Mouse (Mus musculus) heart, adult 18-20 months (tissue): ENCODE results near the gene Kif11. TPM values are rescaled to one million over a fixed set of nuclear protein-coding genes. Genes with fewer than 3 reads are reported as not detected.

Experiments
- DNase-seq, 2 experiments: peaks; one replicate each; pipeline ENCODE4 v3.0.0; 2021 to 2022; ENCODE audit warnings: mixed read lengths in 1 of 2
- long read RNA-seq, 2 experiments: library from polyadenylated mRNA; stranded (forward); transcript quantifications; one replicate each; pipeline ENCODE4 v2.0.0; 2021
- total RNA-seq, 2 experiments: library from RNA; stranded (reverse); gene quantifications; 2 replicates each; pipeline ENCODE4 v1.2.3; 2021

The Kif11 gene
- under 1 TPM; 0.40 to 0.49 TPM for total RNA-seq
- long read RNA-seq, experiment 1: 0 reads
- long read RNA-seq, experiment 2: 0 reads

DNA sequence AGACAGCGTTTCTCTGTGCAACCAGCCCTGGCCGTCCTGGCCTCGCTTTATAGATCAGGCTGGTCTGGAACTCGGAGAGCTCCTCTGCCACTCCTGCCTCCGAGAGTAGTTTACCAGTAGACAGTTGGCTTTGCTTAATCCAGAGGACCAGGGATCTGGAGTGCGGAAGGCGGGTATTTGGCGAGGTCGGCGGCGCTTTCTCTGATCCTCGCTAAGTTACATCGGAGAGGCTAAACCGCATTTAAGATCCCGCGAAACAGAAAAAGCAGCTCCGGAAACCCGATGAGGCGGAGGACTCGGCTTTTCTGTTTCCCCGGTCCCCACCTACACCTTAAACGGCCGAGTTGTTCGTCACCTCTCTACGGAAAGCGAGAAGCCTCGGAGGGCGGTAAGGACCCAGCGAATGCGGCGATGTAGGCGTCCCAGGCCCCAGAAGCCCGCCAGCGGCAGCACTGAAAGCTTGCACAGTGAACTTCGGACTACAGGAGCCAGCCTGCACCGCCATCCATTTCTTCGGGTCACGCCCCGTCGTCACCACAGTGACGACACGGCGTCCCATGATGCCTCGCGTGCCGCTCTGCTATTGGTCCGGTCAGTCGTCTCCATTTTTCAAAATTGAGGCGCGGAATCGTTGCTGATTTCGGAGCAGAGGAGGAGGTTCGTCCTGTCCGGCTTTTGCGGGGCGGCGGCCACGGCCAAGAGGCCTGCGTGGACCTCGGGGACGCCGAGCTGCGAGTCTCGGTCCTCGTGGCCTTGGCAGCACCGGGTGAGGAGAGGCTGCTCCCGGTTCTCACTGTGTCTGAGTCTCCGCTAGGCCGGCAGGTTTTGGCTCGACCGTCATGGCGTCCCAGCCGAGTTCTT lies at the start of gene Kif11:
TSS of gene Kif11 (plus strand) at position 649 of the 861 bp plus-strand sequence.
- peak; percentile 98 for DNase-seq

DNA sequence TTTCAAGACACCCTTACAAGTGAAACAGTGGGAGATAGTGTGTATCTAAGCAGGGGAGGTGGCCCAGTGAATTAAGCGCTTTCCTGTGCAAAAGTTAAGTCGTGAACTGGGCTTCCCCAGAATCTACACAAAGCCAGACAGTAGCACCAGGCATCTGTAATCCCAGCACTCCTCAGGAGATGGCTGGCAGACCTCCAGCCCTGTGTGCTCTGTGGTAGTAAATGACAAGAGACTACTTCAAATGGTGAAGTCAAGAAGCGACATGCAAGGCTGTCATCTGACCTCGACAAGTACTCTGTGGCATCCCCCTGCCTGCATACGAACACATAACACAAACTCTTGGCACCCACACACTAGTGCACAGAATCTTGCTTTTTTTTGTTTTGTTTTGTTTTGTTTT lies 49.0 kb upstream of the Kif11 start:
- DNase-seq: no peak

DNA sequence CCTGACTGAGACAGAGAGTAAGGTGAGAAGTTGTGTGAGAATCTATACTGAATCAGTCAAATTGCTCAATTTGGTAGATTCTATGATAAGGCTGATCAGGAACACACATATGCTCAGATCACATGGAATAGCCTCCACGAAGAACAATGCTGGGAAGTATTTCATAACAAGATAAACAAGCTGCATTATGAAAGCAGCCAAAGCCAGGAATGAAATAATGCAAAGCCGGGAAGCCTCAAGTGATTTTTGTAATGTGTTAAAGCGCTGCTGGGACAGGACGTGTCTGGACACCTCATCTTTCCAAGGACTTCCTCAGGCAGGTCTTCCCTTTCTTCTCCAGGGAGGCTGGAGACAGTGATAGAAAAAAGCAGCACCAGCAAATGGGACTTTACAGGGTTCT lies 43.5 kb upstream of the Kif11 start:
- DNase-seq: no peak

DNA sequence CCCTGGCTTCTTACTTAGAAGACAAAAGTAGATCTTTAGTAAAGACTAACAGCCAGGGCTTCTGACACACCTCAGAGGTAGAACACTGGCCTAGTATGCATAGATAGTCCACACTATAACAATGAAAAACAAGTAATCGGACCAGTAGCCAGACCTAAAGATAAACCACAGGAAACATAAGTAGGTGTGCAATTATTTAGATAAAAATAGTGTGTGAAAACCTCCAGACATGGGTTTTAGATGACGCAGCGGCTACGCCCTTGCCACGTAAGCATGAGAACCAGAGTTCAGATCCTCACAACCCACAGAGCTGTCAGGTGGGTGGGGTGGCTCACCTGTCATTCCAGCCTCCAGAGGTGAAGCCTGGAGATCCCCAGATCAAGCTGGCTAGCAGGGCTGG lies 42.8 kb upstream of the Kif11 start:
- DNase-seq: no peak

DNA sequence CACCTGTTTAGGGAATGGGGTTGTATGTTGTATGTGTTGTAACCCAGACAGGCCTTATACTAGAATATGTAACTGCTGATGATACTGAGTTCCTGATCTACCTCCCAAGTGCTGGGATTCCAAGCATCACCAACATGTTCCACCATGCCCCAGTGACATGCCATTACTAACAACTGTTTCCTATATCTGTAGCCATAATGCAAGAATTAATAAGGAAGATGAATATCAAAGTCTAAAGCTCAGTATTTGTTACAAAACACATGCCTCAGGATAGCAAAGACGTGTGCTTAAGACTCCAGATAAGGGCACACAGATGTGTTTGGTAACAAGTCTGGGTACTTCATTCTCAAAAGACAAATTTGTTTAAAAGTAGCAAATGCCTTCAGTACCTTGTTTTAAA lies 40.8 kb upstream of the Kif11 start:
- no peak for DNase-seq

DNA sequence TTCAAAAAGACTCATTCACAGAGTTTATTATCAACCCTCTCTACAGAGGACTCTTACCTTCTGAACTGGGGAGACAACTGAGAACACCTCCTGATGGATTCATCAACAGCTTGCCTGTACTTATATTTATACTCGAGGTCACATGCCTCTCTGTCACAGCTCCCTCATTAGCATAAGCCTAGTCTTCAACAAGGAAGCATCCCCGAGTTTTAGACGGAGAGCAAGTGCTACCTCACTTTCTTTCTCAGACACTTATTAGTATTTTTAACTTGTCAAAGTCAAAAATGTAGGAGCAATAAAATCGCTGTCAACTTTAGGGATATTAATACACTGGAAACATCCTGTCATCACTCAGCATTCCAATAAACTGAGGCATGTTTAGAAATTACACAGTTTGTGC lies 38.5 kb upstream of the Kif11 start, which contains the start of gene Ide:
TSS of gene Ide (minus strand) at position 101 of the 400 bp plus-strand sequence.
- DNase-seq: no peak

DNA sequence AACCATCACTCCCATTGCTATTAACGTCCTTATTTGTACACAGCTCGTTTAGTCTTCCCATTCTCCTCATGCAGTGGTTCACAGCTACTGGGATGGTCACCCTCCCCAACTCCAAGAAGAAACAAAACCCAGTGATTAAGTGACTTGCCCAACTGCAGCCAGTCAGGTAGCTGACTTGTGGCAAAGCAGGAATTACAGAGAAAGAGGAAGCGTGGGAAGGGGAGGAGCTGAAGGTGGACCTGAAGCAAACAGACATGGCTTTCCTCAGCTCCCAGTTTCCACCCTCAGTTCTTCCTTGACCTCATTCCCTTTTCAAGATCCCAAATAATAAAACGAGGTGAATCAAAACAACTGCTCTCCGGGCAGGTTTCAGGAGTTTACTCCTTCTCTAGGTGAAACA lies 35.7 kb upstream of the Kif11 start:
- DNase-seq: no peak

DNA sequence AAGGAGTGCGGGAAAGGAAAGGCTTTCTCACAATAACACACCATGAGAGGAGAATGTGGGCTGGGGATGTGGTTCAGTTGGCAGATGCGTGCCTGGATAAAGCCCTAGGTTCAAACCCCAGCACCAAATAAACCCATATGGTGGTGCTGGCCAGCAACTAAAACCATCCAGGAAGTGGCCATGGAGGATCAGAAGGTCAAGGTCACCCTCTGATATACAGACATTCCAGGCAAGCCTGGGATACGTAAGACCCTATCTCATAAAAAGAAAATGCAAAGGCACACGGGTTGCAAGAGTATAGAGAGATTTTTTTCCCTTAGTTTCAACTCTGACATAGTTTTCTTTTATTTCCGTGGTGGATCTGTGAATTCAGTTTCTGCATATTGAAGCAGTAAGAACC lies 35.3 kb upstream of the Kif11 start:
- DNase-seq: no peak

DNA sequence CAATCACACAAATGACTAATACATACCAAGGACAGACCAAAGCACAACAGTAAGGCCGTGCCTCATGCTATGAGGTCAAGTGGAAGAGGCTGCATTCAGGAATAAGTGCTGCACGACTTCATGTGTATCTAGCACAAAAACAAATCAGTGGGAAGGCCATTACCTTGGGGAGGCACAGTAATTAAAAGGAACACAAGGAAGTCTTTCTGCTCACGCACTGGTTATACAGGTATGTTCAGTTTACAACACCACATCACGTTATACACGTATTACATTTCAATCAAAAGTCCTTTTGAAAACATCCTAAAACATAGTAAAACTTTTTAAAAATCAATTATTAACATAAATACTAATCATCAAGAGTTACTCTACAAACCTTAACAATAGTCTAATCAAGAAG lies 32.3 kb upstream of the Kif11 start:
- no peak for DNase-seq

DNA sequence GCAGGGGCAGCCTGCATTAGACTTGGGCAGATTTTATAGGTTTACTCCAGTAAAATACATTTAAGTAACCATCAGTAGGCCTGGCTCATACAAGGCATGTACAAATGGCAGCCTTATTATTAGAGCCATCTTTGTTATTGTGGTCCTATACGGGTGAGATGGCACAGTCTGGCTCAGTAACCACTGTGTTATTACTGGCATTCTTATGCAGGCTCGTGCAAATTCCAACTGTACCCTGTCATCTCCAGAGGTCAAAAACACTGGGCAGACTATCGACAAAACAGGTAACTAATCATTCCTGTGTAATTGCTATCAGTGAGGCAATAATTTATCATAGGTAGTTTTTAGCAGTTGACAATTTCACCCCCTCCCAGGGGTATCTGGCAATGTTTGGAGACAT lies 29.9 kb upstream of the Kif11 start:
- no peak for DNase-seq

DNA sequence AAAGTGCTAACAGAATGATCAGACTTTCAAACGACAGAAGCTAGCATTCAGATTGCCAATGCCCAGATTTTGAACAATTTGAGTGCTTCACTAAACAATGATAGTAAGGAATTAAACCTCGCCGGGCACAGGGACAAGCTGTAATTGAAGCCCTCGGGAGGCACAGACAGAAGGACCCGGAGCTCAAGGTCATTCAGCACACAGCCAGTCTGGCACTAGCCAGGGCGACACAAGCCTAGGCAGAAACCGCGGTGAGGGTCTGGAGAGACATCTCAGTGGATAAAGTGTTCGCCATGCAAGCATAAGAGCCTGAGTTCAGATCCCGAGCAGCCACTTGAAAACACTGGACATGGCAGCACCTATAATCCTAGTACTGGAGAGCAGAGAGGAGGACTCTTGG lies 27.9 kb upstream of the Kif11 start:
- DNase-seq: peak; percentile 30 to 38

DNA sequence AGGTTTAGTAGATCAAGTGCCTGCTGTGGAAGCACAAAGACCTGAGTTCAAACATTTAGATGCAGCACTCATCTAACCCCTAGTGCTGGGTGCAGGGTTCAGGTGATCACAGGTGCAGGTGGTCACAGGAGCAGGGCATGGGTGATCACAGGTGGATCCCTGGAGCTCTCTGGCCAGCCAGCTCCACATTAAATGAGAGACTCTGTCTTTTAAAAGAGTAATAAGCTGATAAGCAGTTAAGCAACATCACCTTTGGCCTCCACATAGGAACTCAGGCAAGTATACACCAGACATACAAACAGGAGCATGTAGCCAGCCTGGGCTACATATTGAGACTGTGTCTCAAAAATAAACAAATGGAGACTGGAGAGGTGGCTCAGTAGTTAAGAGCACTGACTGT lies 27.3 kb upstream of the Kif11 start:
- DNase-seq: no peak

DNA sequence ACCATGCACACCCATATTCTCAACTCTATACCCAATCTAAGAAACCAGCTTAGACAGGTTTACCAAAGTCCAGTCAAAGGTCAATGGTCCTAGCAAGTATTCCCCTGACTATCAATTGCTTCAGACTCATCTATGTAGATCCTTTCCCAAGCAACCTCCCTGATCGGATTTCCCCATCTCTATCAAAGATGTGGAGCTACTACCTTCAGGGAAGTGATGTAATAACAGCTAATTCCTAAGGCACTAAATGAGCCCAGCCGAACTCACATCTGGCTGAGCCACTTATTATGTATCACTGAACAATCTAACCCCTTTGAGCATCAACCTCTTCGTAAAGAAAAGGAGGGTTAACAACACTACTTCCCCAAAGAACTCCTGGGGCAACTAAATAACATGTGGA lies 23.4 kb upstream of the Kif11 start:
- no peak for DNase-seq

DNA sequence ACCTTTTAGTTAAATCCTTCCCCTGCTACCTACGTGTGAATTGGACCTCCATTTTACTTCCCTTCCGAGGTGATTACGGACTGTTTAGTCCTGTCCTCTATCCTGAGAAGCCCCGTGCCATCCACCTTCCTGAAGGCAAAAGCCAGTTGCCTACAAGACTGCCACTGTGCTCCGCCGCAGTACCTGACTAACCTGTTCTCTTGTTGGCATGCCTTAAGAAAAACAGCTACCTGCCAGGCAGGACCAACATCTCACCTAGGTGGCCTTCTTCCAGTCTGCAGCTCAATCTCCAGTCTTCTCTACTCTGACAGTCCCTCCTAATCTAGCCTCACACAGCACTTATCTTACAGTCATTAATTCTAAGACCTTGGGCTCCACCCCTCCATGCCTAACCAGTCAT lies 22.9 kb upstream of the Kif11 start:
- DNase-seq: no peak

DNA sequence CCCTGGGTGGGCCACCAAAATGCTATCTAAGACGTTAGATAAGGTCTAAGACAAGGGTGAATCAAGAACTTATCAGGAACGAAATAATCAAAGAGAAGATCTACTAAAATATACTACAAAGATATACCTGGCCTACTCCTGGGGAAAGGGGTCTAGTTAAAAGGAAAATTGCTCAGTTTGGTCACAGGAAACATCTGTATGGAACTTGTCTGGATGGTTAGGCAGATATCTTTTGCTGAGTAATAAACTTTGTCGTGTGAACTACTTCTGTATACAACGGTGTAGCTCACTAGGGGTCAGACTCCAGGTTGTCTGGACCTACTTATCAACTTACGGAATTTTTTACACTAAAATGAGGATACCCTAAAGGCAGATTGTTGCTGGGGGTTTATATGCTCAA lies 16.2 kb upstream of the Kif11 start:
- no peak for DNase-seq

DNA sequence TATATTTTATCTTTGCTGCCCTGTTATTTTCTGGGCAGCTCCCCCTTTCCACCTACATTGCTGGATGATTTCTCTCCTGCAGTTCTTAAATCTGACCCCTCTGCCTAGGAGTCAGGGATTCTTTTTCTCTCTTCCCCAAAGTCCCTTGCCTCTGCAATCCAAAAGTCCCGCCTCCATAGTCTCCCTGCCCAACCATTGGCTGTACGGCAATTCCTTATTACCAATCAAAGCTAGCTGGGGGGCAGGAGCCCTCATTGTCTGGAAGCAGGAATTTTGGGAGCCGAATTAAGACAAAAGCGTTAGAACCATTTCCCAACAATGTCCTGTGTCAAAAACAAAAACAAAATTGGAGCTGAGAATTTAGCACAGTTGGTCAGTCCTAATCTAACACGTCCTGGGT lies 13.7 kb upstream of the Kif11 start:
- no peak for DNase-seq

DNA sequence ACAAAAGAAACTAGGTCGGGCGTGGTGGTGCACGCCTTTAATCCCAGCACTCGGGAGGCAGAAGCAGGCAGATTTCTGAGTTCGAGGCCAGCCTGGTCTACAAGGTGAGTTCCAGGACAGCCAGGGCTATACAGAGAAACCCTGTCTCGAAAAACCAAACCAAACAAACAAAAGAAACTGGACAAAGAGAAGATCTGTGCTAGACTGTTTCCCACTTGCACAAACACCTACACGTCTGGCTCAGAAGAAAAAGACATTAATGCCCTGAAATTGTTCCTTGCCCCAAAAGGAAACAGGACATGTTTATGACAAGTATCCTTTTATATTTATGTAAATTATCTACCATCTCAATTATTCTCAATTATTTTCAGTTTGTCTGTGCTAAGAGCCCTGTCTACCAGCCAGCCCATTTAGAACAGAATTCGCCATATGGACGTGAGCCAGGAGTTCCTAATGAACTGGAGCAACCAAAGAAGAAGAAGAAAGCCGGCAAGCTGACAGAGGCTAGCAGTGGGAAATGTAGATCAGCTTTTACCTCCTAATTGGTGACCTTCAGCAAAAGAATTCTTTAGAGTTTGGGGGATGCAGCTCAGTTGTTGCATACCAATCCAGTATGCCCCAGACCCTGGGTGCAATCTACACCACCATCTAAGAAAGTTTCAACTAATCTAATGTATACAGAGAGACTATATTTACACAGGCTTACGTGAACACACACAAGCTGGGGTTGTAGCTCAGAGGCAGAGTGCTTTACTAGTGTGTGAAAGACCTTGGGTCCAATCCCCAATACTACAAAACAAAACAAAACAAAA lies 12.9 kb upstream of the Kif11 start:
- DNase-seq: no peak

DNA sequence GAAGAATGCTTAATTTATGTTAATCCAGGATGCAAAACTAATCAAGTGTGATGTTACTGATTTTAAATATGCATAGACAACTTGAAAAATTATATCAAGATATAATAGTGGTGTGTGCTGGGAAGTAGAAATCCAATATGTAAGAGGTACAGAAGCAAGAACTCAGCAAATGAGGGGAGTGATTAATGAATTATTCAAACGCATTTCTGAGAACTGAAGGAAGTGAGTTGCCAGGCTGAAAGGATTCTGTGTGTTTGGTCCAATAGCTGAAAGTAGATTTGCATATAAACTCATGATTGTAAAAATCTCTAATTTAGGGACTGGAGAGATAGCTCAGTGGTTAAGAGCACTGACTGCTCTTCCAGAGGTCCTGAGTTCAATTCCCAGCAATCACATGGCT lies 7.2 kb upstream of the Kif11 start:
- no peak for DNase-seq

DNA sequence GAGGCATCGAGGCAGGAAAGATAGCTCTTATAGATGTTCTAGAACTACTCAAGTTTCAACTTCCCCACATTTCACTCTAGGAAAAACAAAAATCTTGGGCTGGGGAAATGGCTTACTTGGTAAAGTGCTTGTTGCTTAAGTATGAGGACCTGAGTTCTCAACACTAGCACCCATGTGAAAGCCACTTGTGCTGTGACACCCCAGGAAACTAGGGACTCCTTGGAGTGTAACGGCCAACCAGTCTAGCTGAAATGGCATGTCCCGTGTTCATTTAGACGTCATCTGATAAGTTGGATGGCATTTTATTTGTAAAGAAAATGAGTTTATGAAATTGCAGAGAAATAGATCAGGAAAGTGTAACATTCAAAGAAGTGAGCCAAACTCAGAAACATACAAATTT lies 6.3 kb upstream of the Kif11 start:
- no peak for DNase-seq

DNA sequence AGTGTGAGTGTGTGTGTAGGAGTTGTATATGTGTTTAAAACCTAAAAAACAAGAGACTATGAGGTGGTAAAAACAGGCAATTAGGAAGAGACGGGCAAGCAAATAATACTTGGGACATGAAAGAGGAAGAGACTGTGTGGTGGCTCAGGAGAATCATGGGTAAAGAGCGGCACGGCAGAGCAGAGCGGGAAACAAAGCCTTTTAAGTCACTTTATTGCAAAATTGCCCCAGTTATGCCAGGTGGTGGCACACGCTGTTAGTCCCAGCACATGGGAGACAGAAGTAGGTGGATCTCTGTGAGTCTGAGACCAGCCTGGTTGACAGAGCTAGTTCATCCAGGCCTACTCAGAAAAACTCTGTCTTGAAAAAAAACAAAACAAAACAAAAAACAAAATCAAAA lies 5.8 kb upstream of the Kif11 start:
- peak in 1 of 2 experiments; percentile 42 for DNase-seq

DNA sequence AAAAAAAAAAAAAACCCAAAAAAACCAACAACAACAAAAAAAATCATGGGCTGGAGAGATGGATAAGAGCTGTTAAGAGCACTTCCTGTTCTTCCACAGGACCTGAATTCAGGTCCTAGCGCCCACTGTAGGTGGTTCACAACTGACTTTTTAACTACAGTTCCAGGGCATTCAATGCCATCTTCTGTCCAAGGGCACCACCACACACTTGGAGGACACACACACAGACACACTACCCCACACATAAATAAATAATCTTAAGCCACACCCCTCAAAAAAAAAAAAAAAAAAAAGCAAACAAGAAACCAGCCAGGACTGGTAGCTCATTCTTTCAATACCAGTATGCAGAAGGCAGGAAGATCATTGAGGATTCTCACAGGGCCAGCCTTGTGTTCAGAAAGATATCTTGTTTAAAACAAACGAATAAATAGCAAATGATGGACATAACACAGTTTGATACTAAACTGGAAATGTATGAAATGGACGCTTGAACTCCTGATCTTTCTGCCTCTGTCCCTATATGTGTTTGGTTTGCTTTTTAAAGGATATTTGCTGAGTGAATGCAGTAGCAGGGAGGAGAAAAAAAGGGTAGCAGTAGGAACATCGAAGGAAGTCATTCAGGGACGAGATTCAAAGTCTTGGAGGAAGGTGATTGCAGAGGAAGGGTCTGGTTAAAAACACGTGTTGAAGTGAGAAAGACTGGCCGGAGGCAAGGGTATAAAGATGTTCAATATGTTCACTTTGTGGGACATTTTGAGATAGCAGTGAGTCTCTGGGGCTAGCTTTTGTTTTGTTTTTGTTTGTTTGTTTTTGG lies 1.1 kb upstream of the Kif11 start:
- DNase-seq: no peak

DNA sequence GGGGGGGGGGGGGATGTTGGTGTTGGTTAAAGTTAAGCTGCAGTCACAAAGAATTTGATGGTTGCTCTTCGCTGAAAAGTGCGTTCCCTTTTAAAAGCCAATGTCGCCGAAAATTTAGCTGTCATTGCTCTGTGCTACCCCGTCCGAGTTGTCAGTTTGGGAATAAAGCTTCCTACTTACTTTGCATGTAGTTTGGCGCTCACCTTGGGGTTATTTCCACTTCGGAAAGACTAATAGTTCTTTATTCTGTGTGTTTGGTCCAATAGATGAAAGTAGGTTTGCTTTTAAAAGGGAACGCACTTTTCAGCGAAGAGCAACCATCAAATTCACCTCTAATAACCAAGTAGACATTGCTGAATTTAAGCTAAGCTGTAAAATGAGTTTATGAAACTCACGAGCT lies 638 bp downstream of the Kif11 start:
- no peak for DNase-seq
